Mouse (Mus musculus) macrophage (primary cell): Measurements from ENCODE around the gene Astn2. TPM values are rescaled to one million over a fixed set of nuclear protein-coding genes. Genes with fewer than 3 reads are reported as not detected.
"Not testable (repeated sequence)": the region's sequence is repeated elsewhere in the genome, so short reads cannot be mapped to it uniquely, and the experiment has no call there.

Source experiments
- H3K27ac ChIP-seq: fragments of 350-480 bp; formaldehyde crosslinking; 2 replicates; pipeline ENCODE4 v1.9.0; 2021
- H3K36me3 ChIP-seq: fragments of 350-480 bp; formaldehyde crosslinking; 2 replicates; pipeline ENCODE4 v1.9.0; 2021; ENCODE audit errors: inconsistent target
- H3K4me3 ChIP-seq: fragments of 350-480 bp; formaldehyde crosslinking; 2 replicates; pipeline ENCODE4 v1.9.0; 2021; ENCODE audit errors: inconsistent target
- H3K79me2 ChIP-seq: fragments of 350-480 bp; formaldehyde crosslinking; 2 replicates; pipeline ENCODE4 v1.9.0; 2021; ENCODE audit errors: inconsistent target
- WGBS: methylation state at CpG from one replicate; pipeline ENCODE4 v1.1.7; 2026; ENCODE audit warnings: inconsistent platforms; ENCODE audit not compliant: missing documents; 5-methylcytosine and 5-hydroxymethylcytosine counted together
- polyA plus RNA-seq: library from polyadenylated mRNA; stranded (reverse); fragments of 250-400 nt; gene quantifications from 3 replicates; pipeline ENCODE4 v1.2.4, GENCODE M21; 2018; ENCODE audit warnings: inconsistent platforms

Gene Astn2
- polyA plus RNA-seq, 1 experiment from 2014 or later: not detected

GRCm38 (mm10) chr4:65710623-65711022 is 693.8 kb downstream of the Astn2 start:
- Histone ChIP-seq H3K36me3 (no peaks in the 10 kb centered on the region), H3K79me2 (no peaks in the 10 kb centered on the region), H3K27ac (no peak overlapping the region), H3K4me3 (no peak overlapping the region)

GRCm38 (mm10) chr4:65701848-65702247 is 702.6 kb downstream of the Astn2 start:
- no peak overlapping the region for H3K27ac ChIP-seq
- WGBS: 74% methylated on average over 4 of the region's 4 CpGs
- H3K36me3 ChIP-seq: no peaks in the 10 kb centered on the region
- no peaks in the 10 kb centered on the region for H3K79me2 ChIP-seq
- no peak overlapping the region for H3K4me3 ChIP-seq

- Histone ChIP-seq H3K27ac (no peak overlapping the region), H3K4me3 (no peak overlapping the region), H3K36me3 (no peaks in the 10 kb centered on the region), H3K79me2 (no peaks in the 10 kb centered on the region)
- 70% methylated on average over 8 of the region's 8 CpGs for WGBS
Observed at GRCm38 (mm10) chr4:65699743-65700361, 704.6 kb downstream of the Astn2 start.

- 92% methylated on average over 5 of the region's 5 CpGs for WGBS
- no peaks in the 10 kb centered on the region for H3K36me3 ChIP-seq
- no peaks in the 10 kb centered on the region for H3K79me2 ChIP-seq
- H3K27ac ChIP-seq: no peak overlapping the region
- no peak overlapping the region for H3K4me3 ChIP-seq
Observed at GRCm38 (mm10) chr4:65695241-65695640, 709.2 kb downstream of the Astn2 start.

GRCm38 (mm10) chr4:65694011-65694410 is 710.4 kb downstream of the Astn2 start:
- Histone ChIP-seq H3K27ac (no peak overlapping the region), H3K4me3 (no peak overlapping the region), H3K36me3 (no peaks in the 10 kb centered on the region), H3K79me2 (no peaks in the 10 kb centered on the region)
- 77% methylated on average over 5 of the region's 5 CpGs for WGBS

GRCm38 (mm10) chr4:65687006-65687723 is 717.2 kb downstream of the Astn2 start:
- H3K27ac ChIP-seq: no peak overlapping the region
- H3K79me2 ChIP-seq: no peaks in the 10 kb centered on the region
- WGBS: 57% methylated on average over 1 of the region's 1 CpGs
- no peaks in the 10 kb centered on the region for H3K36me3 ChIP-seq
- H3K4me3 ChIP-seq: no peak overlapping the region

GRCm38 (mm10) chr4:65686258-65687005 is 718.0 kb downstream of the Astn2 start:
- H3K79me2 ChIP-seq: no peaks in the 10 kb centered on the region
- no peak overlapping the region for H3K4me3 ChIP-seq
- WGBS: 57% methylated on average over 3 of the region's 3 CpGs
- no peak overlapping the region for H3K27ac ChIP-seq
- H3K36me3 ChIP-seq: no peaks in the 10 kb centered on the region

GRCm38 (mm10) chr4:65684401-65684800 is 720.0 kb downstream of the Astn2 start:
- no peaks in the 10 kb centered on the region for H3K79me2 ChIP-seq
- WGBS: 85% methylated on average over 3 of the region's 3 CpGs
- no peak overlapping the region for H3K4me3 ChIP-seq

GRCm38 (mm10) chr4:65679786-65680185 is 724.6 kb downstream of the Astn2 start:
- H3K27ac ChIP-seq, H3K4me3 ChIP-seq, H3K36me3 ChIP-seq, H3K79me2 ChIP-seq: not testable (repeated sequence)
- WGBS: 68% methylated on average over 2 of the region's 2 CpGs

More at GRCm38 (mm10) chr4:65684401-65684800, 720.0 kb downstream of the Astn2 start:
- no peak overlapping the region for H3K27ac ChIP-seq
- H3K36me3 ChIP-seq: no peaks in the 10 kb centered on the region

- Histone ChIP-seq H3K27ac (no peak overlapping the region), H3K36me3 (no peaks in the 10 kb centered on the region), H3K79me2 (no peaks in the 10 kb centered on the region), H3K4me3 (no peak overlapping the region)
- 33% methylated on average over 5 of the region's 5 CpGs for WGBS
Observed at GRCm38 (mm10) chr4:65678929-65679328, 725.5 kb downstream of the Astn2 start.

GRCm38 (mm10) chr4:65678495-65678894 is 725.9 kb downstream of the Astn2 start:
- H3K79me2 ChIP-seq: no peaks in the 10 kb centered on the region
- H3K36me3 ChIP-seq: no peaks in the 10 kb centered on the region
- WGBS: 69% methylated on average over 5 of the region's 5 CpGs
- H3K4me3 ChIP-seq: no peak overlapping the region
- H3K27ac ChIP-seq: no peak overlapping the region

GRCm38 (mm10) chr4:65674267-65674978 is 730.0 kb downstream of the Astn2 start:
- H3K4me3 ChIP-seq: no peak overlapping the region
- H3K79me2 ChIP-seq: no peaks in the 10 kb centered on the region
- no peak overlapping the region for H3K27ac ChIP-seq
- no peaks in the 10 kb centered on the region for H3K36me3 ChIP-seq
- 82% methylated on average over 4 of the region's 4 CpGs for WGBS

GRCm38 (mm10) chr4:65673418-65673933 is 730.9 kb downstream of the Astn2 start:
- 81% methylated on average over 4 of the region's 4 CpGs for WGBS
- Histone ChIP-seq H3K36me3 (no peaks in the 10 kb centered on the region), H3K27ac (no peak overlapping the region), H3K79me2 (no peaks in the 10 kb centered on the region), H3K4me3 (no peak overlapping the region)

GRCm38 (mm10) chr4:65672294-65672693 is 732.1 kb downstream of the Astn2 start:
- H3K36me3 ChIP-seq: no peaks in the 10 kb centered on the region
- H3K4me3 ChIP-seq: no peak overlapping the region
- WGBS: 60% methylated on average over 2 of the region's 2 CpGs
- no peaks in the 10 kb centered on the region for H3K79me2 ChIP-seq
- H3K27ac ChIP-seq: no peak overlapping the region
